Mouse (Mus musculus) left cerebral cortex, postnatal 4 days (tissue): ENCODE measurements at regions not wholly inside any gene's neighbourhood (a gene's known extent, or its start where the extent isn't known, plus 50 kb on each side); places are given as distances from the start of the nearest gene placed in this dataset.
"Not testable (repeated sequence)": the region's sequence is repeated elsewhere in the genome, so short reads cannot be mapped to it uniquely, and the experiment has no call there.

Experiments
- DNase-seq: peaks from one replicate; pipeline ENCODE4 v3.0.0-alpha.2; 2022
- intact Hi-C: fragments of 180-260 bp; cut with DNase I; formaldehyde crosslinking; loops from one replicate; pipeline ENCODE4 v1.15.1; 2025

DNA sequence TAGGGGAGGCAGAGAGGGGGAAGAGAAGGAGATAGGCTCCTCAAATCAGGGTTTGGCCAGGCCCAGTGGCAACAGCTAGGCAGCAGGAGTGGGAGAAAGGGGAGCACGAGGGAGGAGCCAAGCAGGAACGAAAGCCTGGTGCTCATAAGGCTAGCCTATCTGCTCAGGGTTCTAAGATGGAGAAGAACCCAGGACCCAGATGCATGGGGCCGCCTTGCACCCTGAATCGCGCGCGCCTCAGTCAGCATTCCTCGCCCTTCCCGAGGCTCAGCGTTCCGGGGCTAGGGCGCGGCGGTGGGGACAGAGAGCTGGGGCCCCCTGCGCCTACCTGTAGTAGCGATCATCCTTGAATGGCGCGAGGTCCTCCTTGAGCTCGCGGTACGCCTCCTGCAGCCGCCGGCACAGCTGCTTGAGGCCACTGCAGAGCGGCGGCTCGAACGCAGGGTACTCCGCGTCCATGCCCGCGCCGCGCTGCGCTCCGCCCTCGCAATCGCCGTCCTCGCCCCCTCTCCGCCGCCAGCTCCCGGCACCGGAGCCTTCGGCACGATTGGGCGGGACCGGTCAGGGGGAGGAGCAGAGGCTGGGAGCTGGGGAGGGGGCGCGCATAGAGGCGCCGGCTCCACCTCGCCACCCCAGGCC is 60.1 kb downstream of the Dynlt1b start:
- DNase-seq: peak; percentile 31
- intact Hi-C loops: not testable (repeated sequence)

GRCm38 (mm10) chr17:6490565-6490935 is 60.6 kb downstream of the Dynlt1b start:
- intact Hi-C loops, DNase-seq: not testable (repeated sequence)

- DNase-seq: peak; percentile 65
- intact Hi-C loops: not testable (repeated sequence)
Measured at GRCm38 (mm10) chr17:6492501-6492900, 62.6 kb downstream of the Dynlt1b start.

DNA sequence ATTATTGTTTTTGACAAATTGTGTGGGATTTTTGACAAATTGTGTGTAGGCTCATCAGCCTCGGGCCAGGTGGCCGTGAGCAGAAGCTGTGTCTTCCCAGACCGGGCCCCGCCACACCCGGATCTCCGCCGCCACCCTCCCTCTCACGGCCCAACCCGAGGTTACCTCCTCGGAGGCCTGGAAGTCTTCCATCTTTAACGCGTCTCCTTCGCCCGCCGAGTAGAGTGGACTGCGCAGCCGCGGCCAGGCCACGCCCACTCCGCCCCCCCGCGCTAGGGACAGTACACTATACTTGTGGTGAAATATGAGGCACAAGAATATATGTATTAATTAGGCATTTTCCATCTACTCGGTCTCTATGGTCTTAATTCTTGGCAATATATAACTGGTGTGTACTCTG is 63.0 kb downstream of the Dynlt1b start:
- DNase-seq: peak; percentile 86
- intact Hi-C loops: not testable (repeated sequence)

DNA sequence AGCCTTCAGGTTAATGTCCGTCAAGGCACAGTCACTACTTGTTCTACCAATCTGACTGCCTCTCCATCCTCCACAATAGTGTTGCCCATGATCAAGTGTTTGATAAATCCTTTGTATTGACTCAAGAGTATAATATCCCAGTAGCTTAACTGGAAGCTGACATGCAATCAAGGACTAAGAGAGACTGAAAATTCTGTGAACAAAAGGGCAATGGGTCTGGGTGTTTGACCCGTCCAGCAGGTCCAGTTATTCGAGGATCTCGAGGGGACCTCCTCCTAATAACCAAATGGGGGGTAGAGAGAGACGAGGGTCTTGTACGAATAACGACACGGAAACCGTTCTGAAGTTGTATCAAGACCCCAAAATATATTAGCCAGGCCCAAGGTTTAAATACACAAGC is 66.6 kb downstream of the Dynlt1b start:
- intact Hi-C loops, DNase-seq: not testable (repeated sequence)

GRCm38 (mm10) chr17:6502676-6503075 is 72.8 kb downstream of the Dynlt1b start:
- DNase-seq, intact Hi-C loops: not testable (repeated sequence)

DNA sequence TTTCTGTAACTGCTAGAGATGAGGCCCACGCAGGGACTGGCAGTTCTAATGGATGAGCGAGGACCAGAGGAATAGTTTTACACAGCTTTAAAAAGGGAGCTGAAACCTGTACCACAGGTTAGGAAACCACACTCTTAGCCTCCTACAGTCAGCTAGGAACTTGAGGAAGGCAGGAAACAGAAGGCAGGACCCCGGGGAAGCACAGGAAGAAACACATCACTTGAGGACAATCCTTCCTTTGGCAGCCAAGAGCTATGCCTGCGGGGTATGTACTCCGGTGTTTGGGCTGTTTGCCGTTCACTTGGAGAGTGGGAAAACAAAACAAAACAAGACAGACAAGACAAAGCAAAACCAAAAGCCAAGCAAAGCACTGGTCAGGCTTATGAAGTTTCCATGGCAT is 76.0 kb downstream of the Dynlt1b start:
- DNase-seq, intact Hi-C loops: not testable (repeated sequence)

DNA sequence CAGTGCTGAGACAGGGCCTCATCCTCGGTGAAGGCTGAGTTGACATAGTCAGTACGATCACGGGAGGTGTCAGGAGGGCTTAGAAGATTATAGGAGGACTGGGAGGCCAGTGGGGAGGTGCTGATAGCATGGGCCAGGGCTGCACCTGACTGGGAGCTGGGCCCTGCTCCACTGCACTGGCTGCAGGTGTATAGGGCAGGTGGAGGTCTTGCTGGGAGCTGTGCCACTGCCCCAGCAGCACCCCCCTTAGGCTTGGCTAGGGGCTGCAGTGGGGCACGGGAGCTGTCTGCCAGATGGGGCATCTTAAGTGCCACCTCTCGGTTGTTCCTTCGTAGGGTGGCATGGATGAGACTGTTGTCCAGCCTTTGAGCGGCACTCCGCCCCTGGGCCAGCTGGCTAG is 85.2 kb downstream of the Dynlt1b start:
- DNase-seq, intact Hi-C loops: not testable (repeated sequence)

- intact Hi-C loops, DNase-seq: not testable (repeated sequence)
Measured at GRCm38 (mm10) chr17:6519107-6519506, 82.4 kb upstream of the Dynlt1c start.

- intact Hi-C loops: not testable (repeated sequence)
Measured at GRCm38 (mm10) chr17:6520001-6520400, 81.5 kb upstream of the Dynlt1c start.

DNA sequence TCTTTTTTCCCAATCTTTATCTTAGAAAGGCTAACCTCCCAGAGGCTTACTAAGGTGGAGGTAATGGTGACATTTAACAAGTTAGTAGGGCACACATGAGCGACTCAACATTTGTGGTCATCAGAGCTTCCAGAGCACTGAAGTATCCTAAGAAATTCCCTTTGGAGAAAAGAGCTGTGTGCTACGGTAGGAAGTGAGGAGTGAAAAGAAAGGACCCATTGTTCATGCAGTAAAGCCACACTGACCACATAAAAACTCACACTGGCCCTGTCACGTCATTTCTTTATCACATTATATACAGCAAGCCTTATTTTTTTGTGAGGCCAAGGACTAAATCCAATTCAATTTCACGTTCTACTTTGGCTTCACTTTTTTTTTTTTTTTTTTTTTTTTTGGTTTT is 80.7 kb upstream of the Dynlt1c start:
- DNase-seq, intact Hi-C loops: not testable (repeated sequence)

More at GRCm38 (mm10) chr17:6520001-6520400, 81.5 kb upstream of the Dynlt1c start:
- DNase-seq: not testable (repeated sequence)

DNA sequence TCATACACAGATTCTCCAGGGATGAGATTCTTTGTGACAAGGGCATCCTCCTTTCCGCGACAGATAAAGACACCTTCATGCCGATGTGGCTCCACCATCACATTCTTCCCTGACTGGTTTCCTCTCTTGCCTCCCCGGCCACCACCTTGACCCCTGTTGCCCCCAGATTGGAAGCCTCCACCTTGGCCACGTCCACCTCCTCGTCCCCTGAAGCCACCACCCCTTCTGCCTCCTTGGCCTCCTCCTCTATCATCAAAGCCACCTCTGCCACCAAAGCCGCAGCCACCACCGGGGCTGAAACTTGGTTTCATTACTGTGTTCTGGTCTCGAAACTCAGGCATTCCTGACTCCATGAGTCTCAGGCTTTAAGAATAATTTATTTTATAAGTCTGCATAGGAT is 79.3 kb upstream of the Dynlt1c start:
- intact Hi-C loops, DNase-seq: not testable (repeated sequence)

DNA sequence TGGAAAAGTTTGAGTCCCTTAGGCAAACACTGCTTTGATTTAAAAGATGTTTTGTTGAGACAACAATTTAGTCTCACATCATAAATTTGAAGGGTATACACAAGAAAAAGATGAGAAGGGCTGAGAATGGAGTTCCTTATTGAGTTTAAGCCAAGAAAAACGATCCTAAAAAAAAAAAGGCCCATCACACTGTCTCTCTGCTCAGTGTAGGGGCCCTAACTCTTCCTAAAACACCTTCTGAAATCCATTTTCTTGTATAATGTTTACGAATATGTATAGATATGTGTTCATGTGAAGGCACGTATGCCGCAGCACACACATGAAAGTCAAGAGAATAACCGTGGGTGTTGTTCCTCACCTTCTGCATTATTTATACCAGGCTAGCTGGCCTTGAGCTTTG is 62.7 kb upstream of the Dynlt1c start:
- intact Hi-C loops, DNase-seq: not testable (repeated sequence)

DNA sequence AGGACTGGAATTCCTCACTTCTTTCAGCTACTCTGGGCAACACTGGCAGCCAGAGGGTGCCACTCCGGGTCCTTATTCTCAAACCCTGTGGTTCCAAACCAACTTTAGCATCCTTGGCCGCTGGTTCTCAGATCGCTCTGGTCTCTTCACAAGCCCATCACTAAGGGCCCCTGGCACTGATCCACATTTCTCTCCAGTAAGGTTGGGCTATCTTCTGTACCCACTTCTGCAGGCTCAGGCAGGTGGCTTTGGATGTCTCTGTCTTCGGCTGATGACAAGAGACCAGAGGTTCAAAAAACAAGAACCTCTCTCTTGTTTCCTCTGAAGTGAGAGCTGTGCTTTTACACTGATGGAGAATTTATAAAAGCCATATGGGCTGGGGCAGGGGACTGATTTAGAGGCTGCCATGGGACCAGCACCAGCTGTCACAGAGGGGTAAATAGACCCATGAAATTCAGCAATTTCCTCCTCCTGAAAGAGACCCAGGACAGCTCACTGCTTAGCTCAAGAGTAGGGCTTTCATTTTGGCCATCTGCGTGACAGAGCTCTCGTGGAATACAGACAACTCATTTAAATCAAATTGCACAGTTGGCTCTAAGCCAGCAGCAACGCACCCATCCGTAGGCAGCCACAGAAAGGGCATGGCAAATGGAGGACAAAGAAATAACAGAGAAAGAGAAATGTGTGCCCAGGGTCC is 54.3 kb upstream of the Dynlt1c start:
- intact Hi-C loops: not testable (repeated sequence)

DNA sequence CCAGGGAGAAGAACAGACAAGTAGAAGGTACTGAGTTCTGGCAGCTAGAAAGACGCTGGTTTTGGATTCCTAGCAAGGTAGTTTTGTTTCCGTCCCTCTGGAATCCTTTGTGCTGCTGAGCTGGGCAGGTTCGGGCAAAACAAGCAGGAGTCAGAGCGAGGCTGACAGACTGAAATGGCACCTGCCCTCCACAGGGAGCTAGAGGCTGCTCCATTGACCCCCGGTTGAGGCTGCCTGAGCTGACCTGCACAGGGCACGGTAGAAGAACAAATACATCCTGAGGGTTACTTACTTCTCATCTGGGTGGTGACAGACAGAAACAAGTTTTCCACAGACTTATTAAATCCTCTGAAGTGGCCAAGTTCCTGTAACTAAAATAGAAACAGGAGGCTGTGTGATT is 53.5 kb upstream of the Dynlt1c start:
- DNase-seq, intact Hi-C loops: not testable (repeated sequence)

More for the DNA sequence above, 54.3 kb upstream of the Dynlt1c start:
- not testable (repeated sequence) for DNase-seq
